Mouse (Mus musculus) lung, embryonic 14.5 days (tissue): ENCODE data around the gene Akna. TPM values are rescaled to one million over a fixed set of nuclear protein-coding genes. Genes with fewer than 3 reads are reported as not detected.
"Not testable (repeated sequence)": the region's sequence is repeated elsewhere in the genome, so short reads cannot be mapped to it uniquely, and the experiment has no call there.

Experiments
- ATAC-seq: fragments of 200-750 bp; cut with Nextera tagmentation; 2 replicates; pipeline ENCODE4 v1.8.0; 2017; ENCODE audit warnings: mild to moderate bottlenecking, moderate TSS enrichment, moderate library complexity; ENCODE audit not compliant: insufficient read depth
- DNase-seq: peaks from one replicate; pipeline ENCODE4 v3.0.0-alpha.2; 2015
- H3K27ac ChIP-seq: fragments of 300-500 bp; sonication (generic); 2 replicates; pipeline ENCODE4 v1.5.1; 2014; ENCODE audit warnings: low read depth, mild to moderate bottlenecking, moderate library complexity
- H3K27me3 ChIP-seq: fragments of 300-500 bp; sonication (generic); 2 replicates; pipeline ENCODE4 v1.6.1; 2014; ENCODE audit warnings: low read length, control low read depth; ENCODE audit not compliant: insufficient read depth
- H3K36me3 ChIP-seq: fragments of 300-500 bp; sonication (generic); 2 replicates; pipeline ENCODE4 v1.6.1; 2014; ENCODE audit warnings: control low read depth; ENCODE audit not compliant: insufficient read depth
- H3K4me1 ChIP-seq: fragments of 300-500 bp; sonication (generic); 2 replicates; pipeline ENCODE4 v1.6.1; 2014; ENCODE audit warnings: antibody characterized with exemption, control low read depth; ENCODE audit not compliant: insufficient read depth
- H3K4me2 ChIP-seq: fragments of 300-500 bp; sonication (generic); 2 replicates; pipeline ENCODE4 v1.6.1; 2014; ENCODE audit warnings: mild to moderate bottlenecking
- H3K4me3 ChIP-seq: fragments of 300-500 bp; sonication (generic); 2 replicates; pipeline ENCODE4 v1.5.1; 2014; ENCODE audit warnings: low read depth, low read length
- H3K9ac ChIP-seq: fragments of 300-500 bp; sonication (generic); 2 replicates; pipeline ENCODE4 v1.6.1; 2014
- H3K9me3 ChIP-seq: fragments of 300-500 bp; sonication (generic); 2 replicates; pipeline ENCODE4 v1.6.1; 2016; ENCODE audit warnings: low read depth, low read length, control low read depth
- CTCF ChIP-seq: IDR thresholded peaks from 2 replicates; pipeline ENCODE4 v1.5.1; 2016; ENCODE audit warnings: antibody characterized with exemption, low read depth
- WGBS: fragments of 180-500 bp; shearing (Covaris S2); extraction: QIAGEN DNeasy Blood & Tissue Kit; methylation state at CpG from one replicate; pipeline ENCODE4 v1.1.7; 2014; 5-methylcytosine and 5-hydroxymethylcytosine counted together
- polyA plus RNA-seq: library from polyadenylated mRNA; unstranded; fragments of >200 nt; fragmentation: Nextera tagmentation; extraction: Ambion mirVana; gene quantifications from 2 replicates; pipeline ENCODE4 v1.2.1, GENCODE M21; 2014

The Akna gene
- polyA plus RNA-seq, 1 experiment from 2014 or later = 12.6 TPM

DNA sequence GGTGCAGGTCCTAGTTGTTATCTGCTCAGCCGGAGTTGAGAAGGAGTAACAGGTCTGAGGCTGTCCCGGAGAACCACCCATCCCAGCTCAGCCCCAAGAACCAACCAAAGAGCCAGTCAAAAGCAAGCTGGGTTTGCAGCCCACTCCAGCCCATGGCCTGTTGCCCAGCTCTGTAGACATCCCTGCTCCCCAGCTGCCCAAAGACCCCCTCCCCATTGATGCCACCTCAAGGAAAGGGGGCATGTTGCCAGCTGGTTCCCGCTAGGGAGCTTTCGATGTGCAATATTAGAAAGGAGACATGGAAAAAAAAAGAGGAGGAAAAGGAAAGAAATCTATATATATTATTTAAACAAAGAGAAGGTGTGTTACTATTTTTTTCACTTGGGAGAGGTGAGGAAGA, 69.8 kb downstream of the Akna start:
- WGBS = 89% methylated on average over 4 of the region's 4 CpGs
- H3K27ac ChIP-seq = no peak overlapping the region
- no peak overlapping the region for H3K4me2 ChIP-seq
- H3K9ac ChIP-seq = no peak overlapping the region
- no peak for ATAC-seq
- no peak overlapping the region for H3K4me3 ChIP-seq
- H3K9me3 ChIP-seq = no peaks in the 10 kb centered on the region
- H3K27me3 ChIP-seq = no peaks in the 10 kb centered on the region
- DNase-seq = no peak
- H3K36me3 ChIP-seq = peaks cover 45% of the 10 kb centered on the region
- no peaks in the 10 kb centered on the region for H3K4me1 ChIP-seq
- no peak for TF ChIP-seq CTCF

DNA sequence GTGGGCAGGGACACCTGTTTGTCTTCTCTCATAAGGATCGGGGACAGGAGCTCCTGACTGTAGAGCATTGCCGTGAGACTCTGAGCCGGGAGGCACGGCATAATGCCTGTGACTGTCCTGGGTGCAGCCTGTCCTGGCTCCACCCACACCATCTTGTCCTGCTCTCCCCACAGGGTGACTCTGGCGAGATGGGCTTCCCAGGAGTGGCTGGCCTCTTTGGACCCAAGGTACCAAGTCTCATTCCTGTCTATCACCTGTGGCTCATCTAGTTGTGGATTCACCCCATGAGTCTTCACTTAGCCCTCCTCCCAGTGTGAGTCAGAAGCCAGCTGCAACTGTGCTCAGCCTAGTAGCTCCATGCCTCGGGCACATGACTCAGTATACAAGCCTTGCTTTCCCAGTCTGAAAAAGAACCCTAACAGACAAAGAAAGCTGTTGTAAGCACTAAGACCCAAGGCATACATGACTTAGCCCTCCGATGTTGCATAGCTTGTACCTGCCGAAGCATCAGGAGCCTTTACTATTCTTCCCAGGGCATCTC, 79.8 kb downstream of the Akna start:
- TF ChIP-seq CTCF = no peak

DNA sequence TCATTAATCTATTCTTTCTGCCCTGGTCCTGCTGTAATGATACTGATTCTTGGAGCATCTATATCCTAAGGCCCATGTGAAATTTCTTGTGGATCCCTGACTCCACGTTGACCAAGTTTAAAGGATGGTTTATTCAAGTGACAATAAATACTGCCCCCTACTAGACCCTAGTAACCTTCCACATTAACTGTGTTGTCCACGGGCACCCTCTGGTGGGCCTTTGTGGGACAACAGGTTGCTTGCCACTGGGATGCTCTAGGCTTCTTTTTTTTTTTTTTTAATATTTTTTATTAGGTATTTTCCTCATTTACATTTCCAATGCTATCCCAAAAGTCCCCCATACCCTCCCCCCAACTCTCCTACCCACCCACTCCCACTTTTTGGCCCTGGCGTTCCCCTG, 83.6 kb downstream of the Akna start:
- ATAC-seq, H3K27ac ChIP-seq, H3K27me3 ChIP-seq, H3K4me2 ChIP-seq, H3K9me3 ChIP-seq, H3K4me1 ChIP-seq, H3K4me3 ChIP-seq, H3K9ac ChIP-seq: not testable (repeated sequence)
- peak; percentile 88 for DNase-seq
- 31% methylated on average over 3 of the region's 3 CpGs for WGBS
- peaks cover 75% of the 10 kb centered on the region for H3K36me3 ChIP-seq
- TF ChIP-seq CTCF = peak; percentile 75

More for the DNA sequence above, 79.8 kb downstream of the Akna start:
- no peak for ATAC-seq
- Histone ChIP-seq H3K27me3 (no peaks in the 10 kb centered on the region), H3K27ac (no peak overlapping the region), H3K9ac (no peak overlapping the region), H3K4me2 (no peak overlapping the region), H3K4me3 (no peak overlapping the region), H3K9me3 (no peaks in the 10 kb centered on the region), H3K36me3 (peaks cover 88% of the 10 kb centered on the region), H3K4me1 (no peaks in the 10 kb centered on the region)
- 80% methylated on average over 8 of the region's 8 CpGs for whole genome bisulfite sequencing
- DNase-seq = no peak

Other genes starting within 250 kb of the Akna start
- gene Ambp, start 248.6 kb downstream of the Akna start, polyA plus RNA-seq = 0.47 TPM in 1 of 2 replicates, not detected in the other
- 8.9 and 11.8 TPM in 2 replicates for gene Kif12, start 231.2 kb downstream of the Akna start, polyA plus RNA-seq
- gene Col27a1, start 189.3 kb downstream of the Akna start, polyA plus RNA-seq = 23.1 and 25.8 TPM in 2 replicates
- gene Orm1, start 58.8 kb downstream of the Akna start, polyA plus RNA-seq = not detected in 2 replicates
- not detected in 2 replicates for gene Orm3, start 47.2 kb downstream of the Akna start, polyA plus RNA-seq
- not detected in 2 replicates for gene Orm2, start 40.9 kb downstream of the Akna start, polyA plus RNA-seq
- 4.5 and 4.7 TPM in 2 replicates for gene Whrn, start 92.6 kb upstream of the Akna start, polyA plus RNA-seq
- gene Atp6v1g1, start 141.4 kb upstream of the Akna start, polyA plus RNA-seq = 228 and 231 TPM in 2 replicates
- gene Tmem268, start 155.4 kb upstream of the Akna start, polyA plus RNA-seq = 8.2 and 8.5 TPM in 2 replicates
- gene Gm11213, start 201.9 kb upstream of the Akna start, polyA plus RNA-seq = not detected in 2 replicates
- not detected in 2 replicates for gene Tex48, start 219.1 kb upstream of the Akna start, polyA plus RNA-seq